30 mouse cellular contexts compared by ENCODE assay signal in genomic region chr10:80768365-80768764, GRCm38 (mm10).
"Had no signal": no experiment of that assay in that cellular context is flagged by ENCODE, and none has a peak within 500 bp of the region (broad histone marks: within the 10 kb centered on the region; RNA-seq: fewer than 3 reads in every experiment).

No protein-coding gene starts in this region.

- H3K27ac ChIP-seq: heart, embryonic 13.5 days; heart, embryonic 15.5 days; hindbrain, embryonic 10.5 days; hindbrain, embryonic 12.5 days; hindbrain, embryonic 13.5 days; hindbrain, embryonic 14.5 days; hindbrain, embryonic 15.5 days; hindbrain, postnatal 0 days; intestine, embryonic 15.5 days; kidney, embryonic 15.5 days; kidney, postnatal 0 days; layer of hippocampus, adult 2 months; left cerebral cortex, adult 2 months had no signal

- H3K4me3 ChIP-seq: heart, embryonic 12.5 days; heart, embryonic 13.5 days; heart, embryonic 15.5 days; hindbrain, embryonic 10.5 days; hindbrain, embryonic 12.5 days; hindbrain, embryonic 13.5 days; hindbrain, embryonic 15.5 days; intestine, embryonic 15.5 days; kidney, embryonic 15.5 days; layer of hippocampus, adult 2 months; left cerebral cortex, adult 2 months had no signal

- DNase-seq: heart, postnatal 10 days; heart, postnatal 14 days; heart, postnatal 36 days; heart, postnatal 4 days; kidney, adult 11 months; kidney, adult 18-20 months; kidney, adult 2 months; kidney, adult 8-10 months; kidney, adult 9 months; kidney, postnatal 10 days; kidney, postnatal 14 days; kidney, postnatal 25 days; kidney, postnatal 36 days; kidney, postnatal 4 days; layer of hippocampus, adult 9-11 months; layer of hippocampus, postnatal 36 days had no signal
